Mouse (Mus musculus) neural tube, embryonic 12.5 days (tissue): ENCODE data around the gene Epha1. TPM values are rescaled to one million over a fixed set of nuclear protein-coding genes. Genes with fewer than 3 reads are reported as not detected.

Experiments used
- ATAC-seq: fragments of 200-750 bp; cut with Nextera tagmentation; 2 replicates; pipeline ENCODE4 v1.8.0; 2017; ENCODE audit warnings: low read depth, mild to moderate bottlenecking, moderate TSS enrichment, moderate library complexity; ENCODE audit not compliant: low FRiP score
- H3K27ac ChIP-seq: fragments of 300-500 bp; sonication (generic); 2 replicates; pipeline ENCODE4 v1.5.1; 2016
- H3K27me3 ChIP-seq: fragments of 300-500 bp; sonication (generic); replicated peaks from 2 replicates; pipeline ENCODE4 v1.6.1; 2016; ENCODE audit warnings: mild to moderate bottlenecking
- H3K36me3 ChIP-seq: fragments of 300-500 bp; sonication (generic); 2 replicates; pipeline ENCODE4 v1.6.1; 2016; ENCODE audit warnings: mild to moderate bottlenecking
- H3K4me1 ChIP-seq: fragments of 300-500 bp; sonication (generic); 2 replicates; pipeline ENCODE4 v1.6.1; 2016
- H3K4me2 ChIP-seq: fragments of 300-500 bp; sonication (generic); replicated peaks from 2 replicates; pipeline ENCODE4 v1.6.1; 2016; ENCODE audit warnings: mild to moderate bottlenecking
- H3K4me3 ChIP-seq: fragments of 300-500 bp; sonication (generic); 2 replicates; pipeline ENCODE4 v1.5.1; 2016
- H3K9ac ChIP-seq: fragments of 300-500 bp; sonication (generic); 2 replicates; pipeline ENCODE4 v1.6.1; 2016; ENCODE audit warnings: mild to moderate bottlenecking
- H3K9me3 ChIP-seq: fragments of 300-500 bp; sonication (generic); 2 replicates; pipeline ENCODE4 v1.6.1; 2016; ENCODE audit warnings: mild to moderate bottlenecking
- WGBS: fragments of 180-500 bp; shearing (Covaris S2); methylation state at CpG from one replicate; pipeline ENCODE4 v1.1.7; 2016; 5-methylcytosine and 5-hydroxymethylcytosine counted together
- polyA plus RNA-seq: library from polyadenylated mRNA; unstranded; fragments of >200 nt; fragmentation: Nextera tagmentation; extraction: Ambion mirVana; gene quantifications from 2 replicates; pipeline ENCODE4 v1.2.1, GENCODE M21; 2016

Gene Epha1
- polyA plus RNA-seq = 0.96 and 1.3 TPM in 2 replicates

DNA sequence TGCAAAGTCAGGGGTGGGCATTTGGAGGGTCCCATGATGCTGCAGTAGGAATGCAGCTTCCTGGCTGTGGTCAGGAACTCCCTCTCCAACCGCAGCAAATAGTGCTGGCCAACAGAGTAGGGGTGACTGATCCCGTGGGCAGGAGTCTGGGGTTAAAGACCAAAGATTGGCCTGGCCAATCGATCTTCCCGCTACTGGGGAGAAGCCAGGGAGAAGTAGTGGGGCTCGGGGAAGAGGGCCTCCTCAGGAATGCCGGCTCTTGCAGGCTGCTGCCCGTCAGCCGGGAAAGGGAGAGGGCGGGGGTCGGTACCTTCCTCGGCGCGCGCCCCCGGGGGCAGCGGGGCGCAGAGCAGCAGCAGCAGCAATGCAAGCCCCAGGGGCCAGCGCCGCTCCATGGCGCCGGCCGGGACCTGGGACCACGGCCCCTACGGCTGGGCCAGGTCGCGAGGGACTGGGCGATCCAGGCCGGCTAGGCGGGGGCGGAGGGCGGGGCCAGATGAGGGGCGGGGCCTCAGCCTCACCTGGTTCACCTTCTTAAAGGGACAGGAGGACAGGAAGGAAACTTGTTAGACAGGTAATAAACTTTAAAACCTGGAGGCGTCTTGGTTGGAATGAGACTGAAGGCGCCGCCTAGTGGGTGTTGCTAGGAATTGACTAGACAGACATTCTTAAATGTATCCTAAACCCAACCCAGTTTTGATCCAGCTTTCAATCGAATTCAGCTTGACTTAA is at the start of gene Epha1:
TSS of gene Epha1 (minus strand) at position 453 of the 732 bp plus-strand sequence.
- under 1% methylated on average over 36 of the region's 36 CpGs for WGBS
- Histone ChIP-seq H3K9ac (peak within 1 kb of the TSS; percentile 48; the same call in 1 of the 2 replicates), H3K4me1 (peaks cover 14% of the 10 kb centered on the region), H3K9me3 (no peaks in the 10 kb centered on the region), H3K27me3 (peaks cover 8% of the 10 kb centered on the region; the same call in 1 of the 2 replicates), H3K4me2 (peak within 1 kb of the TSS; percentile 98), H3K4me3 (peak within 1 kb of the TSS; percentile 45), H3K36me3 (no peaks in the 10 kb centered on the region), H3K27ac (no peak within 1 kb of the TSS)
- ATAC-seq = peak; percentile 75

DNA sequence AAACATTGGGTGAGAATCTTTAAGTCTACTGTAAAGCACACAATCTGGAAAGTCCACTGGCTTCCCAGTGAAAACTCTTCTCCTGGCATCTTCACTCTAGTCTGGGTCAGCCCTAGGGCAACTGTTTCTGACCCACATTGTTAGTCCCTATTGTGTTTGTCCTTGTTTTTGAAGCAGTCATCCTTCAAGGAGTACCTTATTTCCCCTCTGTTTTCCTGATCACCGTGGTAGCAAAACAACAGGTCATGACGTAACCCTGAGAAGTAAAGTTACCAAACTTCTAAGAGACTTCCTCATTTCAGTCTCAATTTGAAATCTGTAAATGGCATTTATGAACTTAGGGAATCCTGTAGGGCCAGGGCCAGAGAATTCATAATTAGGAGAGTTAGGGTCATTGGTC is 48.4 kb upstream of the Epha1 start:
- H3K27me3 ChIP-seq = no peaks in the 10 kb centered on the region
- H3K4me3 ChIP-seq = no peak overlapping the region
- no peak overlapping the region for H3K4me2 ChIP-seq
- no peaks in the 10 kb centered on the region for H3K4me1 ChIP-seq
- H3K36me3 ChIP-seq = no peaks in the 10 kb centered on the region
- no peaks in the 10 kb centered on the region for H3K9me3 ChIP-seq
- WGBS = 82% methylated on average over 2 of the region's 2 CpGs
- no peak overlapping the region for H3K9ac ChIP-seq
- no peak for ATAC-seq
- no peak overlapping the region for H3K27ac ChIP-seq

DNA sequence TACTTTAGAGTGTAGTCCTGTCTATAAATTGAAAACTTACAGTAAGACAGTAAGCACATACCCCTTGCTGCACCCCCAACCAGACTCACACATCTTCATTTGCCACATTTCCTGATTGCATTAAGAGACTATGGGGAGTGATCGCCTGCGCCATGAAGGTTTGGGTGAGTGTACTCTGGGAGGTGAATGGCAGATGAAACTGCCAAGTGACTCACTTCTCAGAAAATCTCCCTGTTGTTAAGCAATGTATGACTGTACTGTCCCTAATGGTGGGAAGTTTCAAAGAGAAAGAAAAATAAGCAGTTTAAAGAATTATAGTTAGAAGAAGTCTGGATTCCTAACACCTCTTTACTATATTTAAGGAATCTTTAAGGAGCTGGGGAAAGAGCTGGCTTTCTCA is 46.4 kb upstream of the Epha1 start:
- no peak overlapping the region for H3K27ac ChIP-seq
- no peaks in the 10 kb centered on the region for H3K9me3 ChIP-seq
- H3K4me2 ChIP-seq = no peak overlapping the region
- H3K36me3 ChIP-seq = no peaks in the 10 kb centered on the region
- no peaks in the 10 kb centered on the region for H3K27me3 ChIP-seq
- H3K4me3 ChIP-seq = no peak overlapping the region
- H3K4me1 ChIP-seq = no peaks in the 10 kb centered on the region
- no peak for ATAC-seq
- 89% methylated on average over 2 of the region's 2 CpGs for WGBS
- no peak overlapping the region for H3K9ac ChIP-seq

DNA sequence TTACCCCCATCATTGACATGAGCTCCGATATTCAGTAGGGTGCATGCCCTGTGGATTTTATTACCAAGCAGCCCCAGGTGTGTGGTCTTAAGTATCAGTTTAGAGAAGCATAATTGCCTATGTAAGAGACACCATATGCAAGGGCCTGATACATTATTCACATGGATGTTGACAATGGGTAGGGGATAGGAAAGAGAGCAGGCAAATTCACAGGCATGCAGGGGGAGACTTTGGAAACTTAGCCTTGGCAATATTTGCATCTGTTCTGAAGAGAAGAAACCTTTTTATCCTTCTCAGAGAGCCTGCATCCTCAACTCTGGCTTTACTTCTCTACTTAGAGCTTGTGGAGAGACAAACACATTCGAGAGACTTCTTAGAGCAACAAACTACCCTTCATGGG is 32.1 kb upstream of the Epha1 start, which contains the start of gene Tas2r135:
TSS of gene Tas2r135 (plus strand) at position 301 of the 400 bp plus-strand sequence.
- no peak for ATAC-seq
- Histone ChIP-seq H3K4me1 (no peaks in the 10 kb centered on the region), H3K9ac (no peak within 1 kb of the TSS), H3K27me3 (no peaks in the 10 kb centered on the region), H3K4me2 (no peak within 1 kb of the TSS), H3K9me3 (no peaks in the 10 kb centered on the region), H3K4me3 (no peak within 1 kb of the TSS), H3K27ac (no peak within 1 kb of the TSS), H3K36me3 (no peaks in the 10 kb centered on the region)
- 85% methylated on average over 2 of the region's 2 CpGs for WGBS

DNA sequence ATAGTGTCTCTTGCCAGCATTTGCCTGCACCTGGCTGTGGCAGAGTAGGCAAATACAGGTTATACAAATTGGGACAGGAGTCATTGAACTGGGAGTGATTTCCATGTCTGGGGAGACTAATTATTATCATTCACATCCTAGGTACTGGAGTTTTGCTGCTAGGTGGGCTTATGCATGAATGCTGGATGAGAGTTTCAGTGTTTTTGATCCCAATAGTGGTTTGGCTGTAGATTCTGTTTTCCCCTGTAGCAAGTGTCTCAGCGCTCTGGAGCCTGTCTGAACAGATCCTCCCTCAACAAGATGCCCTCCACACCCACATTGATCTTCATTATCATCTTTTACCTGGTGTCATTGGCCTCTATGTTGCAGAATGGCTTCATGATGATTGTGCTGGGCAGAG is 26.9 kb upstream of the Epha1 start, which contains the start of gene Tas2r143:
TSS of gene Tas2r143 (plus strand) at position 301 of the 400 bp plus-strand sequence.
- no peak for ATAC-seq
- 78% methylated on average over 1 of the region's 1 CpGs for WGBS
- Histone ChIP-seq H3K27me3 (no peaks in the 10 kb centered on the region), H3K36me3 (no peaks in the 10 kb centered on the region), H3K9me3 (no peaks in the 10 kb centered on the region), H3K4me3 (no peak within 1 kb of the TSS), H3K4me1 (no peaks in the 10 kb centered on the region), H3K27ac (no peak within 1 kb of the TSS), H3K4me2 (no peak within 1 kb of the TSS), H3K9ac (no peak within 1 kb of the TSS)

DNA sequence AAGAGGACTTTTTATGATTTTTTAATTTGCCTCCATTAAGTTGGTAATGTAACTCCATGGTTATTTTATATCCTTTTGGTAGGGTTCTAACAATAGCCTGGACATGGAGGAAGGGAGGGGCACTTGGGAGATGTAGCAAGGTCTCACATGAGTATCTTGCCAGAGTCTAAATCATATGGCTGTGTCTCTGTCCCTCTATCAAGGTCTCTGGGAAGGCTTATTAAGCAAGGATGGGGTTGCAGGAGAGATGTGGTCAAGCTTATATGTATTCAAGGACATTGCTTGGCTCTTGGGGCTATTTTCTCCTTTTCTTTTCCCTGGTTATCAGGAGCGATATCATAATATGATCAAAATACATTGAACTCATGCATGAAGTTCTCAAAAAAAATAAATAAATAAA is 25.9 kb upstream of the Epha1 start:
- H3K4me3 ChIP-seq = no peak overlapping the region
- no peaks in the 10 kb centered on the region for H3K27me3 ChIP-seq
- no peak overlapping the region for H3K9ac ChIP-seq
- no peaks in the 10 kb centered on the region for H3K36me3 ChIP-seq
- H3K4me1 ChIP-seq = no peaks in the 10 kb centered on the region
- H3K9me3 ChIP-seq = no peaks in the 10 kb centered on the region
- H3K27ac ChIP-seq = no peak overlapping the region
- no peak for ATAC-seq
- 90% methylated on average over 1 of the region's 1 CpGs for WGBS
- H3K4me2 ChIP-seq = no peak overlapping the region

DNA sequence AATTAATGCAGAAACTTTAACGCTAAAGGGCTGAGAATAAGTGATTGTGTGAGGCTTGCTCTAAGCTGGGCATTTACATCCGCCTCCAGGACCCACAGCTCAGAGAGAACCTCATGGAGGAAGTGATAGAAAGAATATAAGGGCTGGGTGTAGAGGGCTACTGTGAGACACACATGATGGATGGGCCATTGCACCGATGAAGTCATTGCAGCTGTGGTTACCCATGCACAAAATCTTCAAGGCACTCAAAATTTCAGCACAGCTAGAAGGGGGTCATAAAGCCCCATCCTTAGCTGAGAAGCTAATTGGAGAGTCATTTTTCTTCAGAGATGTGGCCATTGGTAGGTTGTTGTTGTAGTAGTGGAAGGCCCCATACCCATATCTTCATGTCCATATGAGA is 25.2 kb upstream of the Epha1 start:
- no peaks in the 10 kb centered on the region for H3K27me3 ChIP-seq
- H3K36me3 ChIP-seq = no peaks in the 10 kb centered on the region
- no peak for ATAC-seq
- no peak overlapping the region for H3K9ac ChIP-seq
- H3K9me3 ChIP-seq = no peaks in the 10 kb centered on the region
- H3K4me2 ChIP-seq = no peak overlapping the region
- H3K4me1 ChIP-seq = no peaks in the 10 kb centered on the region
- H3K27ac ChIP-seq = no peak overlapping the region
- H3K4me3 ChIP-seq = no peak overlapping the region
- 82% methylated on average over 3 of the region's 3 CpGs for WGBS

DNA sequence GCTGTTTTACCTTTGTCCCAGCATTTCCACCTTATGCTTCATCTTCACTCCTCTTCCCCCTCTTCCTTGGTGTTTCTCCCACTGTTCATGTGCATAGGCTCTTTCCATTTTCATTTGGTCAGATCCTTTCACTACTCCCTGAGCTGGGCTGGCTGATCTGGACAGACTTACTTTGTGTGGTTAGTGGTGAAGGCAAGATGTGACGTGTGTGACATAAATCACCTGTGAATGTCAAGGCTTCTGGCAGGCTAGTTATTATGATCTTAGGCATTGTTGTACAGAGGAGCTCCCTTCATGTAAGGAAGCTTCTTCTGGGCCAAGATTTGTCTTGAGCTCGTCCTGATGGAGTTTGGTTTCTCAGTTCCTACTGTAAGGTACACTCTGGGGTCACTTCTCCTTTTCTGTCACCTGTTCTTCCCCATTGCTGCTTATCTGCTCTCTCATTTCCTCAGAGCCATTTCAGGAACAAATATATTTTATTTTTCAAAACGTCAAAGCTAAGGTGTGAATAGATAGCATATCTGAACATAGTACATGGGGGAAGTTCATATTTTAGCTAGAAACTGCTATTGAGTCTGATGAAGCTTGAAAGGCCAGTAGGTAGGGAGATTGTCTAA is 24.1 kb upstream of the Epha1 start:
- no peak overlapping the region for H3K9ac ChIP-seq
- no peaks in the 10 kb centered on the region for H3K4me1 ChIP-seq
- no peaks in the 10 kb centered on the region for H3K36me3 ChIP-seq
- 76% methylated on average over 3 of the region's 3 CpGs for WGBS
- ATAC-seq = no peak
- no peaks in the 10 kb centered on the region for H3K9me3 ChIP-seq
- H3K4me2 ChIP-seq = no peak overlapping the region
- no peak overlapping the region for H3K4me3 ChIP-seq
- H3K27ac ChIP-seq = no peak overlapping the region
- no peaks in the 10 kb centered on the region for H3K27me3 ChIP-seq

DNA sequence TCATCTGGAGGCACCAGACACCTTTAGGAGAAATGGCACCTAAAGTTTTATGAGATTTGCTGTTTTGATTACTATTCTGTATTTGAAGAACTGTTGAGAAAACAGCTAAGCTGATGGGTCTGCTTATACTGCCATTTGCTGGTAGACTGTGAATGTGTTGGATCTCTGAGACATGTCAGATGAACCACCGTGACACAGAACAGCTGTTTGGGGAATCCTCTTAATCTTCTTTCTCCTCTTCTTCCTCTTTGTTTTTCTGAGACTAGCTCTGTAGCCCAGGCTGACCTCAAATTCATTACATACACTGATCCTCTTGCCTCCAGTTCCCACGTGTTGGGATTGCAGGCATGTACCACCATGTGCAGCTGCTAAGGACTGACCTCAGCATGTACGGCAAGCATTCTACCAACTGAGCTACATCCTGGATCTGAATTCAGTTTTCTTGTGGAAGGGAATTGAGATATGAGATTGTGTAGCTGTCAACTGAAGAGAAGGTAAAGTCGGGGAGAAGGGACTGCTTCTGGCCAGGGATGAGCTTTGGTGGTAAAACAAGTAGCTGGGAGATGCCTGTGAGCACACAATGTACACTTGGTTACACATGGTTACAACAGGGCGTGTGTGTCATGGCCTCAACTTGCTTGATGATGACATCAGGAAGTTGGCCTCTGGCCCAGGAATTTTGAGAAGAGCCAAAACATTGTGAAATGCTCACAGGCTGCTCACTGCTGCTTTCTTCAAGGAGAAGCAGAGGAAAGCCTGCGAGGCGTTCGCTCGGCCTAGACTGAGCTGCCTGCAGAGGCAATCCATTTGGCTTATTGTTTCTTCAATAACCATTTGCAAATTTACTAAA is 23.1 kb upstream of the Epha1 start:
- Histone ChIP-seq H3K4me2 (no peak overlapping the region), H3K9me3 (no peaks in the 10 kb centered on the region), H3K36me3 (no peaks in the 10 kb centered on the region), H3K4me3 (no peak overlapping the region), H3K27me3 (no peaks in the 10 kb centered on the region), H3K4me1 (no peaks in the 10 kb centered on the region), H3K27ac (no peak overlapping the region), H3K9ac (no peak overlapping the region)
- no peak for ATAC-seq
- 85% methylated on average over 9 of the region's 9 CpGs for WGBS

DNA sequence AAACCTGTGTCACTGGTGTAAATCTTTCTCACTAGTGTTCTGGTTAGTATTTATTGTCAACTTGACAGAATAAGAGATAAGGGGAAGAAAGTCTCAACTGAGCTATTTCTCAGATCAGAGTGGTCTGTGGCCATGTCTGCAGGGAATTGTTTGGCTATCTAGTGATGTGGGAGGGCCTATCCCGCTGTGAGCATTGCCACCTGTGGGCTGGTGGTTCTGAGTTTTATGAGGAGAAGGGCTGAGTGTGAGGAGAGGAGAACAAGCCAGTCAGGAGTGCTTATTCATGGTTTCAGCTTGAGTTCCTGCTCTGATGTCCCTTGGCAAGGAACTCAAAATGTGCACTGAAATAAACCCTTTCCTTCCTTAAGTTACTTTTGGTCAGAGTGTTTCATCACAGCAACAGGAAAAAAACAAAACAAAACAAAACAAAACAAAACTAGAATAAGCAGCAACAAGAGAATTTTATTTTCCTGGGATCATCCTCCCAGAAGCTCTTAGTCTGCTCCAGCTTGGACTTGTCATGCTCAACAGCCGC is 18.8 kb upstream of the Epha1 start:
- WGBS = 44% methylated on average over 2 of the region's 2 CpGs
- no peaks in the 10 kb centered on the region for H3K36me3 ChIP-seq

DNA sequence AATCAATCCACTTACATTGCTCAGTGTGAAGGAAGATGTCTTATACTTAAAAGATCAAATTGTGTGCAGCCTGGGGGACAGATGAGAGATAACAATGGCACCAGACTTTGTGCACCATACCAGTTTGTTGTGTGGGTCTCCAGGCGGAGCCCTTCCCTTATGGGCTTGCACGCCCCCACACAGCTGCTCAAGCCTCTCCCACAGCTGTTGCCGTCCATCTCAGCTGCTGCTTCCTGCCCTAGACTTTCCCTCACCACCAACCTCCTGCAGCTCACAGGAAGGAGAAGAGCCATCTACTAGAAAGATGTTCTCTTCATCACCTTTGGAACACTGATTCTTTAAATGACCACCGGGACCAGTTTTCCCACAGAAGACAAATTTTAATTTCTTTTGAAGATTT is 12.6 kb upstream of the Epha1 start:
- 80% methylated on average over 4 of the region's 4 CpGs for WGBS
- no peak overlapping the region for H3K4me3 ChIP-seq
- no peaks in the 10 kb centered on the region for H3K9me3 ChIP-seq
- no peak for ATAC-seq
- no peak overlapping the region for H3K27ac ChIP-seq
- H3K27me3 ChIP-seq = no peaks in the 10 kb centered on the region
- no peak overlapping the region for H3K9ac ChIP-seq
- no peak overlapping the region for H3K4me2 ChIP-seq
- no peaks in the 10 kb centered on the region for H3K4me1 ChIP-seq
- H3K36me3 ChIP-seq = no peaks in the 10 kb centered on the region

More for the DNA sequence above, 18.8 kb upstream of the Epha1 start:
- no peak overlapping the region for H3K4me2 ChIP-seq
- H3K27me3 ChIP-seq = no peaks in the 10 kb centered on the region
- no peaks in the 10 kb centered on the region for H3K4me1 ChIP-seq
- ATAC-seq = no peak
- no peak overlapping the region for H3K27ac ChIP-seq
- H3K9ac ChIP-seq = no peak overlapping the region
- no peak overlapping the region for H3K4me3 ChIP-seq
- no peaks in the 10 kb centered on the region for H3K9me3 ChIP-seq

DNA sequence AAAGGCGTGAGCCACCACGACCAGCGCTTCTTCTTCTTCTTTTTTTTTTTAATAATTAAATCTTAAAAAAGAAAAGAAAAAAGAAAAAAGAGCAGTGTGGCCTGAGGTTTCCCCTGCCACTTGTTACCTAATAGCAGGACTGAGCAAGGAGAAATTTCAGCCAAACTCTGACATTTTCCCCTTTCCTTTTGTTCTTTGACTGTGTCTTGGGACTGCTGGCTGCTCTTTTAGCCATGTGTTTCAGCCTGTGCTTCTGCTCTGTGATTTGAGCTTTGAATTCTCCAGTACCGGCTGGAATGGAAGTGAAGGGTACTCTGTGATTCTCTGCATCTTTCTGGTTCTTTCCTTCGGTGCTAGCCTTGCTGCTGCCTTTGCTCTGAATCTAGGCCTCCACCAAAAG is 10.3 kb upstream of the Epha1 start:
- Histone ChIP-seq H3K4me1 (no peaks in the 10 kb centered on the region), H3K9me3 (no peaks in the 10 kb centered on the region), H3K36me3 (no peaks in the 10 kb centered on the region), H3K27me3 (no peaks in the 10 kb centered on the region), H3K4me3 (no peak overlapping the region), H3K9ac (no peak overlapping the region), H3K4me2 (no peak overlapping the region), H3K27ac (no peak overlapping the region)
- ATAC-seq = no peak
- WGBS = 92% methylated on average over 5 of the region's 5 CpGs
